19 mouse cellular contexts compared by ENCODE assay signal in the genomic region with DNA sequence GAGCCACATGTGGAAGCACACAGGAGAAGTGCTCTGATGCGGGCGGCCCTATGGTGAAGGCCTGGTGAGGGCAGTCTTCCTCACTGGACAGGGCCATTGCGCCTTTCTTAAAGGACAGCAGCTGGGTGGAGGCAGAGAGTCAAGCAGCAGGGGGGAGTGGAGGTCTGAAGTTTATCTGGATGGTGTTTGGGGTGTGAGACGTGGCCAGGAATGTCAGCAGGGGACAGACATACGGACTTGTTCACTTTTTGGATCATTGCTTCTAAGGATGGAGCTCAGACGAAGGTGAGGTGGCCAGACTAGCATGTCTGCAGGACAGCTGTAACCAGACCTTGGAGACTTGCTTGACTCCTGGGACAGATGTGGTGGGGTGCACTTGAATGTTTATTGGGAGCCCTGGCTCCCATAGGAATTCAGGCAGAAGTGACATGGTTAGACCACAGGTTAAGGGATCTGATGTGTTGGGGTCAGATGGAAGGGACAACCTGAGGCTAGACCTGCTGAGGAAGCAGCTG.
DNase-seq lines count a peak whose midpoint lies in the region; ATAC-seq lines count a peak whose summit lies in the region.
"Had no signal": no experiment of that assay in that cellular context is flagged by ENCODE, and none has a peak within 500 bp of the region (broad histone marks: within the 10 kb centered on the region; RNA-seq: fewer than 3 reads in every experiment).

No protein-coding gene starts in this region.

- intact Hi-C loops in heart, postnatal 25 days (cut with DNase I): no loop called here
- intact Hi-C loops in left cerebral cortex, postnatal 14 days (cut with DNase I): no loop called here

- no peak overlapping the region for H3K9ac ChIP-seq in intestine, embryonic 14.5 days (ENCODE audit: low read length)
- H3K9ac ChIP-seq in stomach, embryonic 14.5 days (replicated peaks; ENCODE audit: low read depth, low read length): no peak overlapping the region
- H3K9ac ChIP-seq: heart, embryonic 13.5 days; liver, embryonic 15.5 days had no signal

- H3K4me2 ChIP-seq in intestine, embryonic 14.5 days (ENCODE audit: low read length): no peak overlapping the region
- no peak overlapping the region for H3K4me2 ChIP-seq in stomach, embryonic 14.5 days (replicated peaks; ENCODE audit: low read depth, low read length)
- H3K4me2 ChIP-seq: heart, embryonic 13.5 days; liver, embryonic 15.5 days had no signal

- WGBS in intestine, embryonic 14.5 days: 88% methylated on average over 6 of the region's 6 CpGs
- 79% methylated on average over 6 of the region's 6 CpGs for WGBS in stomach, embryonic 14.5 days

- ATAC-seq in intestine, embryonic 14.5 days (replicated peaks; ENCODE audit: low FRiP score, low TSS enrichment, low read depth): no peak
- no peak for ATAC-seq in stomach, embryonic 14.5 days (ENCODE audit: insufficient number of reproducible peaks, insufficient read depth, low FRiP score, low read depth)

- peaks cover 22% of the 10 kb centered on the region for H3K4me1 ChIP-seq in intestine, embryonic 14.5 days (replicated peaks; ENCODE audit: control insufficient read depth, insufficient read depth, low read length)
- H3K4me1 ChIP-seq in stomach, embryonic 14.5 days (ENCODE audit: control insufficient read depth, insufficient read depth, low read length): peaks cover 17% of the 10 kb centered on the region
- H3K4me1 ChIP-seq: liver, embryonic 15.5 days had no signal

- no peak overlapping the region for H3K4me3 ChIP-seq in intestine, embryonic 14.5 days (ENCODE audit: low read depth, low read length)
- H3K4me3 ChIP-seq in stomach, embryonic 14.5 days (ENCODE audit: low read depth, low read length): no peak overlapping the region
- H3K4me3 ChIP-seq: heart, embryonic 13.5 days; liver, embryonic 15.5 days; myocyte had no signal

- no peaks in the 10 kb centered on the region for H3K9me3 ChIP-seq in intestine, embryonic 14.5 days (ENCODE audit: control insufficient read depth, low read length)
- H3K9me3 ChIP-seq in stomach, embryonic 14.5 days (ENCODE audit: control insufficient read depth, low read depth, low read length): no peaks in the 10 kb centered on the region
- H3K9me3 ChIP-seq: heart, embryonic 13.5 days; liver, embryonic 15.5 days had no signal

- H3K36me3 ChIP-seq in intestine, embryonic 14.5 days (ENCODE audit: control insufficient read depth, insufficient read depth, low read length): no peaks in the 10 kb centered on the region
- H3K36me3 ChIP-seq in stomach, embryonic 14.5 days (ENCODE audit: control insufficient read depth, insufficient read depth, low read length): no peaks in the 10 kb centered on the region
- H3K36me3 ChIP-seq: heart, embryonic 13.5 days; liver, embryonic 15.5 days had no signal

- no peaks in the 10 kb centered on the region for H3K27me3 ChIP-seq in intestine, embryonic 14.5 days (replicated peaks; ENCODE audit: control insufficient read depth, insufficient read depth, low read length)
- H3K27me3 ChIP-seq in stomach, embryonic 14.5 days (ENCODE audit: control insufficient read depth, insufficient read depth, low read length): no peaks in the 10 kb centered on the region
- H3K27me3 ChIP-seq: CH12.LX; liver, embryonic 15.5 days had no signal

- peak; percentile 30 to 55 for DNase-seq in heart, adult 18-20 months
- DNase-seq in heart, postnatal 25 days (ENCODE audit: low spot score): no peak
- peak; percentile 39 for DNase-seq in kidney, postnatal 10 days
- no peak for DNase-seq in kidney, postnatal 25 days
- DNase-seq in intestine, embryonic 14.5 days (ENCODE audit: low spot score): no peak
- no peak for DNase-seq in left cerebral cortex, postnatal 14 days (ENCODE audit: low spot score in 2 of 2)
- no peak for DNase-seq in adrenal gland, adult 18-20 months (ENCODE audit: low spot score in 2 of 2)
- DNase-seq: adrenal gland, postnatal 36 days; cerebellum, adult 11-12 months; cerebellum, postnatal 25 days; embryo, embryonic 11 days; gastrocnemius, postnatal 14 days; midbrain, embryonic 14.5 days; thymus, postnatal 14 days had no signal

- peak overlapping the region; percentile 67; the same call in 1 of the 2 replicates for H3K27ac ChIP-seq in intestine, embryonic 14.5 days (ENCODE audit: low read depth)
- peak overlapping the region; percentile 74 for H3K27ac ChIP-seq in stomach, embryonic 14.5 days (ENCODE audit: low read length)
- H3K27ac ChIP-seq: heart, embryonic 13.5 days; liver, embryonic 15.5 days had no signal

Comparison
In these comparisons a context has a peak if more than half of its experiments do, and no peak if none do; other contexts are left out.
1. DNase-seq: peak in heart, adult 18-20 months (2 of 2) and kidney, postnatal 10 days (single experiment); none in heart, postnatal 25 days (single experiment), kidney, postnatal 25 days (0 of 2), intestine, embryonic 14.5 days (single experiment), left cerebral cortex, postnatal 14 days (0 of 2) and adrenal gland, adult 18-20 months (0 of 2).